Mouse (Mus musculus) lung, postnatal 25 days (tissue): ENCODE measurements around the gene Olfr1329.
"Not testable (repeated sequence)": the region's sequence is repeated elsewhere in the genome, so short reads cannot be mapped to it uniquely, and the experiment has no call there.

ENCODE experiments used
- DNase-seq: peaks from one replicate; pipeline ENCODE4 v3.0.0; 2022; ENCODE audit warnings: low spot score

Gene Olfr1329

GRCm38 (mm10) chr4:118917365-118917764 lies at the start of gene Olfr1329:
TSS of gene Olfr1329 (minus strand) at chr4:118917465.
- DNase-seq = not testable (repeated sequence)

GRCm38 (mm10) chr4:118961141-118961628 lies 43.9 kb upstream of the Olfr1329 start, which contains the start of gene Lao1:
TSS of gene Lao1 (plus strand) at chr4:118961578.
- DNase-seq = peak; percentile 54

GRCm38 (mm10) chr4:118958812-118959211 lies 41.5 kb upstream of the Olfr1329 start:
- no peak for DNase-seq

- no peak for DNase-seq
Observed at GRCm38 (mm10) chr4:118938512-118938911, 21.2 kb upstream of the Olfr1329 start, which contains the start of gene Olfr1328. TSS of gene Olfr1328 (minus strand) at chr4:118938612.

- not testable (repeated sequence) for DNase-seq
Observed at GRCm38 (mm10) chr4:118931326-118931725, 14.1 kb upstream of the Olfr1329 start.

- DNase-seq = no peak
Observed at GRCm38 (mm10) chr4:118901981-118902380, 15.3 kb downstream of the Olfr1329 start.

GRCm38 (mm10) chr4:118888297-118888696 lies 29.0 kb downstream of the Olfr1329 start, which contains the start of gene Olfr1330:
TSS of gene Olfr1330 (plus strand) at chr4:118888597.
- DNase-seq = no peak

GRCm38 (mm10) chr4:118867566-118867965 lies 49.7 kb downstream of the Olfr1329 start:
- no peak for DNase-seq
